ENCODE assay signal across 12 mouse cellular contexts in the genomic region with DNA sequence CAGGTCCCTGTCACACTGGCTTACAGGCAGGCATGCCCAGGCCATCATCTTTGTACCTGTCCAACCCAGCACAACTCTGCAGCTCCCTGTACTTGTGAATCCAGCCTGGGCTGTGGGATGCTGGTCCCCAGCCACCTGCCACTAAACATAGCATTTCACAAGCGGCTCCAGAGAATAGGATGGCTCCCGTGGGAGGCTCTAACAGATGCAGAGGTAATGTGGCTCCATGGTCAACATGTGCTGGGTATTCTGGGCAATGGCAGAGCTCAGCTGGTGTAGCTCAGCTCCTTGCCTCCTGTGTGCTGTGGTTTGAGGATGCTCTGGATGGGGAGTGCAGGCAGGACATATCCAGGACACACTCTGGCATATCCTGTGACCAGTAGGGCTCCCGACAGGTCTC. TPM values are rescaled to one million over a fixed set of nuclear protein-coding genes. Genes with fewer than 3 reads are reported as not detected.
"Had no signal": no experiment of that assay in that cellular context is flagged by ENCODE, and none has a peak within 500 bp of the region (broad histone marks: within the 10 kb centered on the region; RNA-seq: fewer than 3 reads in every experiment).

No protein-coding gene starts in this region.

- H3K9me3 ChIP-seq: limb, embryonic 15.5 days; liver, embryonic 12.5 days; midbrain, embryonic 15.5 days had no signal

- H3K9ac ChIP-seq: limb, embryonic 15.5 days; liver, embryonic 12.5 days; lung, embryonic 14.5 days; midbrain, embryonic 15.5 days had no signal

- DNase-seq: kidney, adult 2 months; kidney, postnatal 25 days; lung, embryonic 14.5 days; lung, postnatal 10 days; lung, postnatal 4 days had no signal

- H3K4me3 ChIP-seq: limb, embryonic 15.5 days; liver, embryonic 12.5 days; midbrain, embryonic 15.5 days had no signal

- H3K27ac ChIP-seq: limb, embryonic 15.5 days; liver, embryonic 12.5 days; midbrain, embryonic 15.5 days; stomach, postnatal 0 days had no signal

- ATAC-seq: intestine, embryonic 16.5 days; liver, embryonic 12.5 days had no signal

- H3K4me2 ChIP-seq: limb, embryonic 15.5 days; liver, embryonic 12.5 days; lung, embryonic 14.5 days; midbrain, embryonic 11.5 days; midbrain, embryonic 15.5 days had no signal

- H3K4me1 ChIP-seq: limb, embryonic 15.5 days; liver, embryonic 12.5 days had no signal

- H3K36me3 ChIP-seq: limb, embryonic 15.5 days; liver, embryonic 12.5 days; midbrain, embryonic 15.5 days had no signal

- H3K27me3 ChIP-seq: limb, embryonic 15.5 days; midbrain, embryonic 15.5 days had no signal

RNA-seq across cellular contexts. Expression of gene Slc6a19, which starts 39.0 kb away (rescaled TPM):
- polyA plus RNA-seq: limb, embryonic 11.5 days had no signal
